Mouse (Mus musculus): ENCODE results near the gene Unc13b. TPM values are rescaled to one million over a fixed set of nuclear protein-coding genes. Genes with fewer than 3 reads are reported as not detected.

The Unc13b gene
- polyA plus RNA-seq, 1 experiment = 0.54 TPM

DNA sequence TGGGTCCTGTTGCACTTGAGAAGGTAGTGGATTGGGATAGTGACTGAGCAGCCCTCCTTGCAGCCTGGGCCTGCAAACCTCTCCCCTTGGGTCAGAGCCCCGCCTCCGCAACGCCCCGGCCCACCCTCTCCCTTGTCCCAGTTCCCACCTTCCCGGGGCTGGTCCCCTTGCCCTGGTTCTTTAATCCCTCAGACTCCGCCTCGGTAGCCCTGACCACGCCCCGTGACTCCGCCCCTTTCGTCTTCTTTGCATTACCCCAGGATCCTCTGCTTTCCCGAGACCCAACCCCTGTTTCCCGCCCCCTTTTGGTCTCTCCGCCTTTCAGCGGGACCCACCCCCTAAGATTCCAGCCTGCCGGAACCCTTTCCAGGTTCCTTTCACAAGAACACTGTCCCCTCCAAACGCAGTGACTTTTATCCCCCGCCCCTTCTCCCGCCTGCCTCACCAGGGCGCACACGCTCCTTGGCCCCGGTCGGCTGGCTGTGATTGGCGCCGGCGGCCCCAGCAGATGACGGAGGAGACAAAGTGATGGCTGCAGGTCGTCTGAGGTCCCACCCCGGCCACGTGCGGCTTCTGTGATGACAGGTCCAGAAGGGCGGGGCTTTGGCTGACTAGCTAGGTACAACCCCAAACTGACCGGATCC is 13.0 kb upstream of the Unc13b start, which contains the start of gene Fam214b:
TSS of gene Fam214b (minus strand) at position 562 of the 644 bp plus-strand sequence.
- H3K4me1 ChIP-seq = peaks cover 43% of the 10 kb centered on the region

DNA sequence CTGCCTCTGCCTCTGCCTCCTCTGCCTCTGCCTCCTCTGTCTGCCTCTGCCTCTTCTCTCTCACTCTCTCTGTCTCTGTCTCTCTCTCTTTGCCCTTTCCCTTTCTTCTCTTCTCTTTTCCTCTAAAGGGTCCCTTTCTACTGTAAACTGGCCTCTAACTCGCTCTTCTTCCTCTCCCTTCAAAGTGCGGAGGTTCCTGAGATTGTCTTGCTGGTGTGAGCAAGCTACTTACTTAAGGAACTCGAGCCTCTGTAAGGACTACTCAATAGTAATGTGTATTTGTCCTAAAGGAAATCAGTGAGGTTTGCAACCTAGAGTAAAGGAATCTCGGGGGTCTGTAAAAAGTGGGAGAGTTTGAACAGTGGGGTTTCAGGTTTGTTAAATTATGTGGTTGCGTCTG is 12.1 kb upstream of the Unc13b start:
- Histone ChIP-seq H3K4me3 (replicated peaks) (peak overlapping the region; percentile 87), H3K36me3 (replicated peaks; ENCODE audit: low read length) (no peaks in the 10 kb centered on the region), H3K27me3 (replicated peaks) (no peaks in the 10 kb centered on the region), H3K4me1 (peaks cover 37% of the 10 kb centered on the region), H3K9me3 (no peaks in the 10 kb centered on the region)
- TF ChIP-seq FLI1 (IDR thresholded peaks at IDR 0.05; ENCODE audit: low read length) (no peak), GATA1 (IDR thresholded peaks at IDR 0.05; ENCODE audit: borderline replicate concordance, low read length) (no peak)

More for the DNA sequence above, 13.0 kb upstream of the Unc13b start, which contains the start of gene Fam214b:
- TF ChIP-seq GATA1 (IDR thresholded peaks at IDR 0.05; ENCODE audit: borderline replicate concordance, low read length) (no peak), FLI1 (IDR thresholded peaks at IDR 0.05; ENCODE audit: low read length) (no peak)
- Histone ChIP-seq H3K27me3 (replicated peaks) (no peaks in the 10 kb centered on the region), H3K9me3 (no peaks in the 10 kb centered on the region), H3K36me3 (replicated peaks; ENCODE audit: low read length) (no peaks in the 10 kb centered on the region), H3K4me3 (replicated peaks) (peak within 1 kb of the TSS; percentile 94)

DNA sequence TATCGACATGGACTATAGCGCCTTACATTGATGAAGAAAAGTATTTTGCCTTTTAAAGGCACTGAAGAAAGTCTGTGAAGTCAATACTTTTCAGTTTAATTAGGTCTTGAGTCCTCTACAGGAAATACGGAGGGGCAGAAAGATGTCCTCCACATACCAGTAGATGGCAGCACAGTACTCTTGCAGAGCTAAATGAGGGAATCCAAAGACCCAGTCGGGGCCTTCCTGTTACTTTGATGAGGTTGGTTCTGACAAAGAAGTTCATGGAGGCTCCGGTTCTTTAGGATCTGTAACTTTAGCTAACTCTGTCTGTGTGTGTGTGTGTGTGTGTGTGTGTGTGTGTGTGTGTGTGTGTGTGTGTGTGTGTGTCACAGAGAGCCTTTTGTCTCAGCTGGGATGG is 11.5 kb upstream of the Unc13b start:
- no peaks in the 10 kb centered on the region for H3K9me3 ChIP-seq
- H3K4me3 ChIP-seq (replicated peaks) = peak overlapping the region; percentile 87
- H3K4me1 ChIP-seq = peaks cover 39% of the 10 kb centered on the region
- TF ChIP-seq GATA1 (IDR thresholded peaks at IDR 0.05; ENCODE audit: borderline replicate concordance, low read length) (no peak), FLI1 (IDR thresholded peaks at IDR 0.05; ENCODE audit: low read length) (no peak)
- no peaks in the 10 kb centered on the region for H3K36me3 ChIP-seq (replicated peaks; ENCODE audit: low read length)
- no peaks in the 10 kb centered on the region for H3K27me3 ChIP-seq (replicated peaks)

DNA sequence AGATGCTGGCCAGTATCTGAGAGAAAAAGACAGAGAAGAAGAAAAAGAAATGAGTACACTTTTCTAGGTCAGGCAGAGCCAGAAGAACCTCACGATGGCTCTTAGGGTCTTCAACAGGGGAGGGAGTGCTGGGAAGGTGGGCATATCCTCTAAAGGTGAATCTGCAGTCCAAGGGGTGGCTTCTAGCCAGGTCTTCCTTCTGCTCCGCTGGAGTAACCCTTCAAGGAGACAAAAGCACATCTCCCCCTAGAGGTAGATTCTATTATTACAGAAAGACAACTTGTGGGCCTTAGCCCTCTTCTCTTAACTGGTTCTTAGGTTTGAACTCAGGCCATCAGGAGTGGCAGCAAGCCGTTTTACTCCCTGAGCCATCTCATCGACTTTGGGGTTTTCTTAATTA is 6.1 kb upstream of the Unc13b start:
- Histone ChIP-seq H3K36me3 (replicated peaks; ENCODE audit: low read length) (no peaks in the 10 kb centered on the region), H3K4me1 (peaks cover 10% of the 10 kb centered on the region), H3K4me3 (replicated peaks) (no peak overlapping the region), H3K9me3 (no peaks in the 10 kb centered on the region), H3K27me3 (replicated peaks) (peaks cover 5% of the 10 kb centered on the region)
- TF ChIP-seq GATA1 (IDR thresholded peaks at IDR 0.05; ENCODE audit: borderline replicate concordance, low read length) (no peak), FLI1 (IDR thresholded peaks at IDR 0.05; ENCODE audit: low read length) (no peak)

DNA sequence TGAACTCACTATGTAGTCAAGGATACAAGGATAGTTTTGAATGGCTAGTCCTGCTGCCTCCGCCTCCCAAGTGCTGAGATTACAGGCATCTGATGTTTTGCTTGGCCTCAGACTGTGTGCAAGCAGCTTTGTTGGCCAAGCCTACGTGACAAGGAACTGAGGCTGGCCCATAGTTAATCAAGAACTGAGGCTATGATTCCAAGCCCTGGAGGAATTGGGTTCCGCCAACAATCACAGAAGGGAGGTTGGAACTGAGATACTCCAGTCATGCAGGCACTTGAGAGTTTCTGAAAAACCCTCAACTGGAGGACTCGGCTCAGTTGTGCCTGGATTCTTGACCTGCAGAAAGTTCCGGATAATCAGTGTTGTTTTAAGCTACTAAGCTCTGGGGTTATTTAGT is 1.1 kb upstream of the Unc13b start:
- Histone ChIP-seq H3K27me3 (replicated peaks) (peaks cover 50% of the 10 kb centered on the region), H3K36me3 (replicated peaks; ENCODE audit: low read length) (no peaks in the 10 kb centered on the region), H3K9me3 (no peaks in the 10 kb centered on the region), H3K4me3 (replicated peaks) (no peak overlapping the region), H3K4me1 (peaks cover 14% of the 10 kb centered on the region)
- TF ChIP-seq FLI1 (IDR thresholded peaks at IDR 0.05; ENCODE audit: low read length) (no peak), GATA1 (IDR thresholded peaks at IDR 0.05; ENCODE audit: borderline replicate concordance, low read length) (no peak)

DNA sequence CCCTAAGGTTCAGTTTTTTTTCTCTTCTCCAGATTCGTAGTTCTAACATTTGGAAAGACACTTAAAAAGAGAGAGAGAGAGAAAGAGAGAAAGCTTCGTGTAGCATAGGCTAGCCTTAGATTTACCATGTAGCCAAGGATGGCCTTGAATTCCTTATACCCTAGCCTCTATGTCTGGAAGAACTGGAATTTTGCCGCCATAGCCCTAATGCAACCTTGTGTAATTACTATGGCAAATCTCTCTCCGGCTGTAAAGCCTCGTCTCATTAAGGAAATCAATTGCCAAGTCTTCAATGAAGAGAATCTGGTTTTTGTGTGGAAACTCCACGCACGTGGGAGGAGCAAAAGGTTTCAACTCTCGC is 381 bp upstream of the Unc13b start:
- no peak for TF ChIP-seq GATA1 (IDR thresholded peaks at IDR 0.05; ENCODE audit: borderline replicate concordance, low read length)
- no peak for TF ChIP-seq FLI1 (IDR thresholded peaks at IDR 0.05; ENCODE audit: low read length)
- Histone ChIP-seq H3K9me3 (no peaks in the 10 kb centered on the region), H3K36me3 (replicated peaks; ENCODE audit: low read length) (no peaks in the 10 kb centered on the region), H3K27me3 (replicated peaks) (peaks cover 54% of the 10 kb centered on the region), H3K4me1 (peaks cover 13% of the 10 kb centered on the region), H3K4me3 (replicated peaks) (peak overlapping the region; percentile 92)

DNA sequence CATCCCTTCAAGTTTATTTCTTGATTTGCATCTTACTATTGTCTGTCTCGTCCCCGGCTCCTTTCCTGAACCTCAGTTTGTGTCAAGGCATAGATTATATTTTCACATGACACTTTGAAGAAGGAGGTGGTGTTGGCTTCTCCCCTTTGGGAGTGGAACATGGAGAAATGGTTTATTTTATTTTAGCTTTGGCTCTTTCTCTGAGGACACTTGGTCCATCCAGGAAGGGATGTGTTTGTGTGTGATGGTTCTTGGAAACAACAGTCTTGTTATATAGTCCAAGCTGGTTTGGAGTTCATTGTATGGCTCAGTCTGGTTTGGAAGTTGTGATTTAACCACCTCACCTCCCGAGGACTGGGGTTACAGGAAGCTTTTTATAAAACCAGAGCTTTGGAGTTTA is 944 bp downstream of the Unc13b start:
- no peak for TF ChIP-seq FLI1 (IDR thresholded peaks at IDR 0.05; ENCODE audit: low read length)
- TF ChIP-seq GATA1 (IDR thresholded peaks at IDR 0.05; ENCODE audit: borderline replicate concordance, low read length) = no peak
- Histone ChIP-seq H3K27me3 (replicated peaks) (peaks cover 56% of the 10 kb centered on the region), H3K36me3 (replicated peaks; ENCODE audit: low read length) (no peaks in the 10 kb centered on the region), H3K9me3 (no peaks in the 10 kb centered on the region), H3K4me1 (peaks cover 13% of the 10 kb centered on the region), H3K4me3 (replicated peaks) (peak overlapping the region; percentile 92)

DNA sequence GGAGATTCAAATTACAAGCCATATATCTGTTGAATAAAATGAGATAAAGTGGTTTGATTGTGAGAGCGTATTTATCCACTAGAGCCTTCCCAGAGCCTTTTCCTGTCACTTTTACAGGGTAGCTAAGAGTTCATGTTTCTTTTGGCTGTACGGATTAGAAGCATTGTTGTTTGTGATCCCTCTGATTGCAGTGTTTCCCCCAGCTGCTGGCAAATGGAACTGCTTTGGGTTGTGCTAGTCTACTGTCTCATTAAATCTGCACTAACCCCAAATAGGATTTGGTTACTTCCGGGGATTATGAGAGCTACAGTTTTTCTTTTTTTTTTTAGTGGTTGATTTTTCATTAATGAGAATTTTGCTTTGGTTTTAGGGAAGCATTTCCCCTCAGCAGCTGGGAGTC is 1.5 kb downstream of the Unc13b start:
- TF ChIP-seq FLI1 (IDR thresholded peaks at IDR 0.05; ENCODE audit: low read length) (no peak), GATA1 (IDR thresholded peaks at IDR 0.05; ENCODE audit: borderline replicate concordance, low read length) (no peak)
- H3K27me3 ChIP-seq (replicated peaks) = peaks cover 56% of the 10 kb centered on the region
- peaks cover 13% of the 10 kb centered on the region for H3K4me1 ChIP-seq

DNA sequence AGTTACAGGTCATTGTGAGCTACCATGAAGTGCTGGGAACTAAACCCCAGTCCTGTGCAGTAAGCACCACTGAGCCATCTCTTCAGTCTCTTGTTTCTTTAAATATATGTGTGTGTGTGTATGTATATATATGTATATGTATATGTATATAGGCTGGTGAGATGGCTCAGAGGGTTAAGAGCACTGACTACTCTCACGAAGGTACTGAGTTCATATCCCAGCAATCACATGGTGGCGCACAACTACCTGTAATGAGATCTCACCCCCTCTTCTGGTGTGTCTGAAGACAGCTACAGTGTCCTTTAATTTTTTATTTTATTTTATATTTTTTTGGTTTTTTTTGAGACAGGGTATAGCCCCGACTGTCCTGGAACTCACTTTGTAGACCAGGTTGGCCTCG is 6.7 kb downstream of the Unc13b start:
- Histone ChIP-seq H3K4me3 (replicated peaks) (no peak overlapping the region), H3K4me1 (no peaks in the 10 kb centered on the region), H3K27me3 (replicated peaks) (peaks cover 28% of the 10 kb centered on the region), H3K36me3 (replicated peaks; ENCODE audit: low read length) (no peaks in the 10 kb centered on the region), H3K9me3 (no peaks in the 10 kb centered on the region)
- no peak for TF ChIP-seq GATA1 (IDR thresholded peaks at IDR 0.05; ENCODE audit: borderline replicate concordance, low read length)

More for the DNA sequence above, 1.5 kb downstream of the Unc13b start:
- Histone ChIP-seq H3K9me3 (no peaks in the 10 kb centered on the region), H3K36me3 (replicated peaks; ENCODE audit: low read length) (no peaks in the 10 kb centered on the region), H3K4me3 (replicated peaks) (no peak overlapping the region)

DNA sequence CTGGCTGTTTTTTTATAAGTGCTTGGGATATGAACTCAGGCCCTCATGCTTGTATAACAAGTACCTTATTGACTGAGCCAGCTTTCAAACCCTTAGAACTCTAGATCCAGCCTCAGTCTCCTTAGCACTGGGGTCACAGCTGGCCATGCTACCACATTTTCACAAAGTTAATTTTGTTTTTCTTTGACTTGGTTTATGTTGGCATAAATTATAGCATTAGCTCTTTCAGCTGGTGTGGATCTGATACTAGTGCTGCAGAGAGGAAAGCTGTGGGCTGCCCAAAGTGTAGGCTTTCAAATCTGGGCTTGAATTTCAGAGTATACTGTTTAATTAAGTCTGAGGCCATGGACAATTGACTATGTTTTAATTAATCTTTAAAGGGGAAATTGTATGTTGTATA is 16.2 kb downstream of the Unc13b start:
- Histone ChIP-seq H3K9me3 (no peaks in the 10 kb centered on the region), H3K4me1 (no peaks in the 10 kb centered on the region), H3K4me3 (replicated peaks) (no peak overlapping the region), H3K36me3 (replicated peaks; ENCODE audit: low read length) (no peaks in the 10 kb centered on the region), H3K27me3 (replicated peaks) (peaks cover 6% of the 10 kb centered on the region)
- no peak for TF ChIP-seq FLI1 (IDR thresholded peaks at IDR 0.05; ENCODE audit: low read length)
- TF ChIP-seq GATA1 (IDR thresholded peaks at IDR 0.05; ENCODE audit: borderline replicate concordance, low read length) = no peak
